Mouse (Mus musculus) liver, embryonic 15.5 days (tissue): ENCODE data around the gene Plppr4. TPM values are rescaled to one million over a fixed set of nuclear protein-coding genes. Genes with fewer than 3 reads are reported as not detected.

Experiments used
- ATAC-seq: fragments of 200-750 bp; cut with Nextera tagmentation; 2 replicates; pipeline ENCODE4 v1.8.0; 2017; ENCODE audit warnings: moderate number of reproducible peaks, mild to moderate bottlenecking, moderate library complexity; ENCODE audit not compliant: insufficient read depth
- H3K27ac ChIP-seq: fragments of 300-500 bp; sonication (generic); replicated peaks from 2 replicates; pipeline ENCODE4 v1.5.1; 2015; ENCODE audit warnings: mild to moderate bottlenecking, inconsistent platforms
- H3K27me3 ChIP-seq: fragments of 300-500 bp; sonication (generic); 2 replicates; pipeline ENCODE4 v1.6.1; 2015; ENCODE audit warnings: mild to moderate bottlenecking, inconsistent platforms
- H3K36me3 ChIP-seq: fragments of 300-500 bp; sonication (generic); replicated peaks from 2 replicates; pipeline ENCODE4 v1.6.1; 2015; ENCODE audit warnings: moderate library complexity, mild to moderate bottlenecking, inconsistent platforms
- H3K4me1 ChIP-seq: fragments of 300-500 bp; sonication (generic); replicated peaks from 2 replicates; pipeline ENCODE4 v1.6.1; 2015; ENCODE audit warnings: inconsistent platforms
- H3K4me2 ChIP-seq: fragments of 300-500 bp; sonication (generic); 2 replicates; pipeline ENCODE4 v1.6.1; 2015; ENCODE audit warnings: moderate library complexity, mild to moderate bottlenecking, inconsistent platforms
- H3K4me3 ChIP-seq: fragments of 300-500 bp; sonication (generic); replicated peaks from 2 replicates; pipeline ENCODE4 v1.5.1; 2015; ENCODE audit warnings: mild to moderate bottlenecking, inconsistent platforms
- H3K9ac ChIP-seq: fragments of 300-500 bp; sonication (generic); 2 replicates; pipeline ENCODE4 v1.6.1; 2015; ENCODE audit warnings: moderate library complexity, mild to moderate bottlenecking, inconsistent platforms
- H3K9me3 ChIP-seq: fragments of 300-500 bp; sonication (generic); replicated peaks from 2 replicates; pipeline ENCODE4 v1.6.1; 2016; ENCODE audit warnings: inconsistent platforms
- WGBS: fragments of 180-500 bp; shearing (Covaris S2); methylation state at CpG from one replicate; pipeline ENCODE4 v1.1.7; 2015; ENCODE audit warnings: mixed read lengths; ENCODE audit not compliant: insufficient replicate concordance; 5-methylcytosine and 5-hydroxymethylcytosine counted together
- polyA plus RNA-seq: library from polyadenylated mRNA; unstranded; fragments of >200 nt; fragmentation: Nextera tagmentation; extraction: Ambion mirVana; gene quantifications from 2 replicates; pipeline ENCODE4 v1.2.1, GENCODE M21; 2015

Gene Plppr4
- polyA plus RNA-seq, 1 experiment from 2014 or later: 0.06 TPM

- H3K4me3 ChIP-seq: no peak overlapping the region
- H3K27me3 ChIP-seq: no peaks in the 10 kb centered on the region
- H3K9ac ChIP-seq: no peak overlapping the region
- no peaks in the 10 kb centered on the region for H3K9me3 ChIP-seq
- no peak overlapping the region for H3K27ac ChIP-seq
- 80% methylated on average over 5 of the region's 5 CpGs for WGBS
- no peaks in the 10 kb centered on the region for H3K36me3 ChIP-seq
- ATAC-seq: no peak
- no peaks in the 10 kb centered on the region for H3K4me1 ChIP-seq
- no peak overlapping the region for H3K4me2 ChIP-seq
These were observed 34.1 kb downstream of the Plppr4 start for GRCm38 (mm10) chr3:117326551-117326950.

GRCm38 (mm10) chr3:117319671-117320070 lies 41.0 kb downstream of the Plppr4 start:
- Histone ChIP-seq H3K36me3 (no peaks in the 10 kb centered on the region), H3K4me3 (no peak overlapping the region), H3K4me1 (no peaks in the 10 kb centered on the region), H3K9me3 (no peaks in the 10 kb centered on the region), H3K9ac (no peak overlapping the region), H3K27ac (no peak overlapping the region), H3K4me2 (no peak overlapping the region), H3K27me3 (no peaks in the 10 kb centered on the region)
- 45% methylated on average over 3 of the region's 3 CpGs for WGBS
- ATAC-seq: 0 out of 2 replicates have a peak, but pooled peaks have one; percentile 25

DNA sequence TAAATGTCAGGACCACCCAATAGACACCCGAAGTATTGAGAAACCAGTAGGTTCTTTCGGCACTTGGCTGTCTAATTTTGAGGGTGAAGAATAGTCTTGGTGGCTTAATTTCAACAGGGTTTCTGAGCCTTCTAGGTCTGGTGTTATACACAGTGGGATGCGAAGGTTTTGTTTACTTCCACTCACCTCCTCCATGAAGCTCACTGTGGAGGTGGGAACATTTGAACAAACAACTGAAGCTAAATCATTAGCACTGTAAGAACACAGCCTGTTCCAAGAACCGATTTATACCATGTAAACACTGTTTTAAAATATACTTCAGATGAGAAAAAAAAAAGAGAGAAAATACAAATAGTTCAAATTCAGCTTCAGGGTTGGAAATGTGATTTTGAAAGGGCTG lies 47.3 kb downstream of the Plppr4 start:
- Histone ChIP-seq H3K4me2 (no peak overlapping the region), H3K27me3 (no peaks in the 10 kb centered on the region), H3K9ac (no peak overlapping the region), H3K36me3 (no peaks in the 10 kb centered on the region), H3K4me1 (no peaks in the 10 kb centered on the region), H3K4me3 (no peak overlapping the region), H3K9me3 (no peaks in the 10 kb centered on the region), H3K27ac (no peak overlapping the region)
- ATAC-seq: no peak
- WGBS: 56% methylated on average over 4 of the region's 4 CpGs

- Histone ChIP-seq H3K36me3 (no peaks in the 10 kb centered on the region), H3K4me3 (no peak overlapping the region), H3K4me1 (no peaks in the 10 kb centered on the region), H3K9ac (no peak overlapping the region), H3K9me3 (no peaks in the 10 kb centered on the region), H3K27me3 (no peaks in the 10 kb centered on the region), H3K27ac (no peak overlapping the region), H3K4me2 (no peak overlapping the region)
- ATAC-seq: no peak
- WGBS: 71% methylated on average over 7 of the region's 7 CpGs
These were observed 48.6 kb downstream of the Plppr4 start for GRCm38 (mm10) chr3:117312097-117312496.

- Histone ChIP-seq H3K4me2 (no peak overlapping the region), H3K9ac (no peak overlapping the region), H3K4me1 (no peaks in the 10 kb centered on the region), H3K9me3 (no peaks in the 10 kb centered on the region), H3K27me3 (no peaks in the 10 kb centered on the region), H3K36me3 (no peaks in the 10 kb centered on the region), H3K4me3 (no peak overlapping the region), H3K27ac (no peak overlapping the region)
- 69% methylated on average over 2 of the region's 2 CpGs for whole genome bisulfite sequencing
- ATAC-seq: no peak
These were observed 49.8 kb downstream of the Plppr4 start for GRCm38 (mm10) chr3:117310801-117311368.

DNA sequence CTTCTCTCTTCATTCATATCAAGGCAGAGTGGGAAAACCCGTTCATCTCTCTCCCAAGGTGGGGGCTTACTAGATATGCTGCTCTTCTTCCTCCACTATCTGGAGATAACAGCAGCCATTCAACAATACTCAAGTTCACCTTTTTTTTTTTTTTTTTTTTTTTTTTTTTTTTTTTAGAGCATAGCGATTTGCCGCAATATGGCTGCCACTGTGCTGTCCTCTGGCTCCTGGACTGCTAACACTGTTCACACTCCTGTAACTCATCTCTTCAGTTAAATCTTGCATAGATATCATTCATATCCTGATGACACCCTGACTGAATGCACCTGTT lies 51.1 kb downstream of the Plppr4 start:
- no peak overlapping the region for H3K4me2 ChIP-seq
- ATAC-seq: no peak
- H3K27ac ChIP-seq: no peak overlapping the region
- WGBS: 61% methylated on average over 3 of the region's 3 CpGs
- H3K9ac ChIP-seq: no peak overlapping the region
- H3K4me3 ChIP-seq: no peak overlapping the region
- H3K4me1 ChIP-seq: no peaks in the 10 kb centered on the region
- H3K9me3 ChIP-seq: no peaks in the 10 kb centered on the region
- no peaks in the 10 kb centered on the region for H3K27me3 ChIP-seq
- no peaks in the 10 kb centered on the region for H3K36me3 ChIP-seq

DNA sequence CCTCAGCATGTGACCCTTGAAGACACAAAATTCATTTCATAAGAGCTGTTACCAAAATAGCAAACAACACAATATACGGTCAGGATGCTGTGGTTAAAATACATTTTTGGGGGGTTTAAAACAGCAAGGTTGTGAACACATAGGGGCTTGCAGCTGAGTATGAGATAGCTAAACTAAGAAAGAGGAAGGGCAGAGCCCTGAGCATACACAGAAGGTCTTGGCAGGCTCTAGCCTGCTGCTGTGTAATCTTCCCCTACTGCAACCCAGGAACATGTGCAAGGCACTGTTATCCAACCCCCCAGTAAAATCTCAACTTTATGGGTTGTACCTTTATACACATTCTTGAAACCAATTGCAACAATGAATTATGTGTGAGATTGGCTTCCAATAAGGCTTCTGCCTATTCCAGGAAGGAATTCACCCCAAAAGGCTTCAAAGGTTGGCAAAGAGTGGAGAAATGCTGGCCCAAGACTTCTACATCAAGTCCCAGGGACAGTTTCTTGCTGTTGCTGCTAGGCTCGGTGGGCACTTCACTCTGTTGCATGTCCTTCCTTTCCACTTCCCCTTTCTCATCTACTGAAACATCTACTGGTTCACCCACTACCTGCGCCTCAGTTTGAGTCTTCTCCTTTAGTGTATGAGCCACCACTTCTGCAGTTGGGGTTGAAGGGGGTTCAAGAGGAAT lies 51.6 kb downstream of the Plppr4 start:
- no peaks in the 10 kb centered on the region for H3K9me3 ChIP-seq
- H3K27ac ChIP-seq: no peak overlapping the region
- no peak overlapping the region for H3K9ac ChIP-seq
- no peak overlapping the region for H3K4me3 ChIP-seq
- H3K4me2 ChIP-seq: no peak overlapping the region
- ATAC-seq: no peak
- H3K36me3 ChIP-seq: no peaks in the 10 kb centered on the region
- no peaks in the 10 kb centered on the region for H3K4me1 ChIP-seq
- WGBS: 37% methylated on average over 3 of the region's 3 CpGs
- H3K27me3 ChIP-seq: no peaks in the 10 kb centered on the region

GRCm38 (mm10) chr3:117307555-117307954 lies 53.1 kb downstream of the Plppr4 start:
- no peak overlapping the region for H3K9ac ChIP-seq
- no peak overlapping the region for H3K4me3 ChIP-seq
- no peak overlapping the region for H3K27ac ChIP-seq
- H3K4me1 ChIP-seq: no peaks in the 10 kb centered on the region
- no peak for ATAC-seq
- no peaks in the 10 kb centered on the region for H3K36me3 ChIP-seq
- H3K27me3 ChIP-seq: no peaks in the 10 kb centered on the region
- H3K4me2 ChIP-seq: no peak overlapping the region
- 65% methylated on average over 4 of the region's 4 CpGs for WGBS
- H3K9me3 ChIP-seq: no peaks in the 10 kb centered on the region

GRCm38 (mm10) chr3:117304037-117304436 lies 56.6 kb downstream of the Plppr4 start:
- Histone ChIP-seq H3K4me2 (no peak overlapping the region), H3K4me1 (no peaks in the 10 kb centered on the region), H3K4me3 (no peak overlapping the region), H3K27me3 (no peaks in the 10 kb centered on the region), H3K27ac (no peak overlapping the region), H3K9ac (no peak overlapping the region), H3K36me3 (no peaks in the 10 kb centered on the region), H3K9me3 (no peaks in the 10 kb centered on the region)
- 61% methylated on average over 2 of the region's 2 CpGs for WGBS
- no peak for ATAC-seq

- no peaks in the 10 kb centered on the region for H3K9me3 ChIP-seq
- H3K4me2 ChIP-seq: no peak overlapping the region
- 43% methylated on average over 1 of the region's 1 CpGs for WGBS
- no peak overlapping the region for H3K9ac ChIP-seq
- no peak overlapping the region for H3K4me3 ChIP-seq
- no peaks in the 10 kb centered on the region for H3K4me1 ChIP-seq
- ATAC-seq: no peak
- no peaks in the 10 kb centered on the region for H3K36me3 ChIP-seq
- H3K27me3 ChIP-seq: no peaks in the 10 kb centered on the region
- no peak overlapping the region for H3K27ac ChIP-seq
These were observed 59.9 kb downstream of the Plppr4 start for GRCm38 (mm10) chr3:117300735-117301271.

DNA sequence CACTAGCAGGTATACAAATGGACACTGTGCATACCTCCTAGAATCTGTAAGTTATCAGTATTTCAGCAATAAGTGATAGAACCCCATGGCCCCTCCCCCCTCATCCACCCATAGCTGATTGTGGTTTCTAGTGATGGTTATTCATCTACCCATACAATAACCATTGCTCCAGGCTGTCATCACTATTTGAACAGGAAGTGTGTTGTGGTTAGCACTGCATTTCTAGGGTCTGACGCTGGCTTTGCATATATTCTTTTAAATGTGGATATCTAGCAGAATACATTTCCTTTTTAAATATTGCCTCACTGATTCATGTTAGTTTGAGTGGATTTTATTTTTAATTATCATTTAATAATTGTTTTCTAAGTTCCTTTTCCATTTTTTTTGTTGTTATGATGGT lies 62.9 kb downstream of the Plppr4 start:
- H3K27me3 ChIP-seq: no peaks in the 10 kb centered on the region
- no peaks in the 10 kb centered on the region for H3K4me1 ChIP-seq
- no peaks in the 10 kb centered on the region for H3K9me3 ChIP-seq
- ATAC-seq: no peak
- no peak overlapping the region for H3K27ac ChIP-seq
- WGBS: 2% methylated on average over 1 of the region's 1 CpGs
- no peak overlapping the region for H3K4me2 ChIP-seq
- no peaks in the 10 kb centered on the region for H3K36me3 ChIP-seq
- no peak overlapping the region for H3K4me3 ChIP-seq
- no peak overlapping the region for H3K9ac ChIP-seq
